Mouse (Mus musculus) myocyte (in vitro differentiated cells): ENCODE measurements at regions not wholly inside any gene's neighbourhood (a gene's known extent, or its start where the extent isn't known, plus 50 kb on each side); places are given as distances from the start of the nearest gene placed in this dataset.

ENCODE experiments used
- CEBPB ChIP-seq: IDR thresholded peaks from 2 replicates; pipeline ENCODE4 v1.6.1; 2011; ENCODE audit warnings: mild to moderate bottlenecking, moderate library complexity; ENCODE audit not compliant: poor library complexity, insufficient read depth, severe bottlenecking
- MAX ChIP-seq: IDR thresholded peaks from one replicate; pipeline ENCODE4 v1.6.1; 2011; ENCODE audit warnings: low read depth, mild to moderate bottlenecking, control low read depth
- MYOG ChIP-seq, 3 experiments: IDR thresholded peaks; one replicate each; pipeline ENCODE4 v1.6.1; 2011; ENCODE audit warnings: control low read depth in 2 of 3, low read depth in 2 of 3, mild to moderate bottlenecking in 2 of 3; ENCODE audit not compliant: insufficient read length in 2 of 3, control insufficient read depth in 1 of 3, insufficient read depth in 1 of 3
- POLR2A ChIP-seq: IDR thresholded peaks from one replicate; pipeline ENCODE4 v1.6.1; 2011; ENCODE audit warnings: low read depth, mild to moderate bottlenecking, control low read depth, moderate library complexity; ENCODE audit not compliant: insufficient read length
- POLR2AphosphoS2 ChIP-seq: IDR thresholded peaks from one replicate; pipeline ENCODE4 v1.6.1; 2011; ENCODE audit warnings: low read depth, control low read depth; ENCODE audit not compliant: insufficient read length

DNA sequence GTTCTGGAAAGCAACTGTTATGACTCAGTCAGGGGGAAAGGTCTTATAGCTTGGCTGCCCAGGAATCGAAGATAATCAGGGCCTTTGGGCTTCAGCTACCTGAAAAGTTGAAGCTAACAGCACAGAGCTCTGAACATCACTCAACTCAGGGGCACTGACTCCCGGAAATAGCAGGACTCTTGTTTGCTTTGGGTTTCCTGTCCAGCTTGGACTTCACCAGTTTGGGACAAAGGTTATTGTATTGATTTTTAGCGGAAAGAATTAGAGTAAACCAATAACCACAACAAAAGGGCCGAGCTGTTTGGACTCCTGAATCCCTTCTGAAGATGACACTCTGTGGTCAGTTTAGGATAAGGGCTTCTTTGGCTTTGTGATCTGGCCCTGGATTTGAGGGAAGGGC, 53.4 kb upstream of the Sall1 start:
- TF ChIP-seq POLR2A (no peak), MAX (no peak), CEBPB (no peak), POLR2AphosphoS2 (no peak), MYOG (IDR thresholded peaks at IDR 0.05; ENCODE audit: control insufficient read depth in 1 of 3, insufficient read depth in 1 of 3, insufficient read length in 2 of 3, low read depth in 2 of 3) (no peak)
